Mouse (Mus musculus) G1E (cell line): Measurements from ENCODE around the gene Tcerg1l. TPM values are rescaled to one million over a fixed set of nuclear protein-coding genes. Genes with fewer than 3 reads are reported as not detected.

Experiments
- ATAC-seq: 2 replicates; pipeline ENCODE4 v1.8.0; 2016; ENCODE audit warnings: mild to moderate bottlenecking; ENCODE audit not compliant: insufficient number of reproducible peaks, poor library complexity, low FRiP score, severe bottlenecking; ENCODE audit errors: extremely low read depth
- DNase-seq: peaks from one replicate; pipeline ENCODE4 v3.0.0; 2012; ENCODE audit warnings: low spot score
- H3K27me3 ChIP-seq: 2 replicates; pipeline ENCODE4 v1.6.1; 2012; ENCODE audit warnings: mild to moderate bottlenecking, low read length, inconsistent platforms; ENCODE audit not compliant: insufficient read depth
- H3K36me3 ChIP-seq: replicated peaks from 2 replicates; pipeline ENCODE3; 2012; ENCODE audit warnings: mild to moderate bottlenecking, inconsistent platforms
- H3K4me1 ChIP-seq: 2 replicates; pipeline ENCODE4 v1.6.1; 2012; ENCODE audit warnings: low read depth, low read length, inconsistent platforms, mixed read lengths; ENCODE audit not compliant: insufficient read depth
- H3K4me3 ChIP-seq: 2 replicates; pipeline ENCODE4 v1.5.1; 2012; ENCODE audit warnings: low read depth, mild to moderate bottlenecking, inconsistent platforms, low read length, moderate library complexity, mixed read lengths
- H3K9me3 ChIP-seq: replicated peaks from 2 replicates; pipeline ENCODE4 v1.6.1; 2012; ENCODE audit warnings: inconsistent platforms
- CTCF ChIP-seq: IDR thresholded peaks from 2 replicates; pipeline ENCODE4 v1.5.1; 2012; ENCODE audit warnings: low read depth, low read length, inconsistent platforms, mixed read lengths
- GATA1 ChIP-seq: IDR thresholded peaks from 2 replicates; pipeline ENCODE4 v1.6.1; 2012; ENCODE audit warnings: borderline replicate concordance, low read length, inconsistent platforms, mixed read lengths
- GATA2 ChIP-seq: IDR thresholded peaks from 2 replicates; pipeline ENCODE4 v1.6.1; 2012; ENCODE audit warnings: low read depth, low read length, inconsistent platforms, borderline replicate concordance
- POLR2AphosphoS5 ChIP-seq: IDR thresholded peaks from 2 replicates; pipeline ENCODE4 v1.6.1; 2012; ENCODE audit warnings: low read depth, low read length, inconsistent platforms; ENCODE audit not compliant: insufficient replicate concordance
- TAL1 ChIP-seq: conservative IDR thresholded peaks from 2 replicates; pipeline ENCODE4 v1.6.1; 2012; ENCODE audit warnings: low read depth, low read length, inconsistent platforms, mixed read lengths
- polyA plus RNA-seq: library from polyadenylated mRNA; stranded (reverse); fragments of >175 nt; gene quantifications from 2 replicates; pipeline ENCODE4 v1.2.3, GENCODE M21; 2012
- total RNA-seq, 2 experiments: library from RNA; stranded (forward) in 1 of 2; stranded (reverse) in 1 of 2; fragments of 200-1000 nt in 1 of 2; fragments of >200 nt in 1 of 2; fragmentation: Nextera tagmentation in 1 of 2; gene quantifications; 2 replicates each; pipeline ENCODE4 v1.2.3; 2014 to 2017

Tcerg1l gene
- total RNA-seq (2014; fragmentation: Nextera tagmentation) (not detected in 2 replicates), total RNA-seq (2017) (0.11 TPM in 1 of 2 replicates, not detected in the other), polyA plus RNA-seq (not detected in 2 replicates)

- Histone ChIP-seq H3K9me3 (peaks cover 72% of the 10 kb centered on the region), H3K4me1 (no peaks in the 10 kb centered on the region), H3K4me3 (no peak within 1 kb of the TSS; the same call in 1 of the 2 replicates), H3K27me3 (no peaks in the 10 kb centered on the region), H3K36me3 (no peaks in the 10 kb centered on the region)
- no peak for ATAC-seq
- TF ChIP-seq GATA2 = no peak
- TF ChIP-seq TAL1 = no peak
- no peak for TF ChIP-seq GATA1
- no peak for TF ChIP-seq POLR2AphosphoS5
- no peak for TF ChIP-seq CTCF
- no peak for DNase-seq
Measured at GRCm38 (mm10) chr7:138397485-138398181, at the start of gene Tcerg1l. TSS of gene Tcerg1l (minus strand) at chr7:138397730.

- TF ChIP-seq GATA1 (no peak), CTCF (no peak), GATA2 (no peak), POLR2AphosphoS5 (no peak), TAL1 (no peak)
- no peaks in the 10 kb centered on the region for H3K4me1 ChIP-seq
- no peaks in the 10 kb centered on the region for H3K27me3 ChIP-seq
- no peaks in the 10 kb centered on the region for H3K36me3 ChIP-seq
- H3K9me3 ChIP-seq = peaks cover 51% of the 10 kb centered on the region
- no peak for ATAC-seq
- DNase-seq = no peak
- no peak overlapping the region for H3K4me3 ChIP-seq
Measured at GRCm38 (mm10) chr7:138442096-138442495, 44.6 kb upstream of the Tcerg1l start.

- DNase-seq = no peak
- Histone ChIP-seq H3K4me1 (no peaks in the 10 kb centered on the region), H3K27me3 (no peaks in the 10 kb centered on the region), H3K36me3 (no peaks in the 10 kb centered on the region), H3K4me3 (no peak overlapping the region), H3K9me3 (peaks cover 82% of the 10 kb centered on the region)
- no peak for TF ChIP-seq TAL1
- no peak for TF ChIP-seq GATA2
- TF ChIP-seq GATA1 = no peak
- TF ChIP-seq POLR2AphosphoS5 = no peak
- no peak for TF ChIP-seq CTCF
- ATAC-seq = no peak
Measured at GRCm38 (mm10) chr7:138432541-138432940, 35.0 kb upstream of the Tcerg1l start.

GRCm38 (mm10) chr7:138431456-138431855 is 33.9 kb upstream of the Tcerg1l start:
- H3K27me3 ChIP-seq = no peaks in the 10 kb centered on the region
- ATAC-seq (no peak), DNase-seq (no peak)
- H3K9me3 ChIP-seq = peaks cover 81% of the 10 kb centered on the region
- no peak overlapping the region for H3K4me3 ChIP-seq
- H3K4me1 ChIP-seq = no peaks in the 10 kb centered on the region
- TF ChIP-seq GATA1 (no peak), POLR2AphosphoS5 (no peak), CTCF (no peak), GATA2 (no peak), TAL1 (no peak)
- no peaks in the 10 kb centered on the region for H3K36me3 ChIP-seq

- Histone ChIP-seq H3K9me3 (peaks cover 83% of the 10 kb centered on the region), H3K36me3 (no peaks in the 10 kb centered on the region), H3K4me1 (no peaks in the 10 kb centered on the region), H3K27me3 (no peaks in the 10 kb centered on the region), H3K4me3 (no peak overlapping the region)
- DNase-seq = no peak
- no peak for ATAC-seq
- TF ChIP-seq GATA2 = no peak
- TF ChIP-seq TAL1 = no peak
- TF ChIP-seq GATA1 = no peak
- no peak for TF ChIP-seq POLR2AphosphoS5
- TF ChIP-seq CTCF = no peak
Measured at GRCm38 (mm10) chr7:138429916-138430315, 32.4 kb upstream of the Tcerg1l start.

- no peaks in the 10 kb centered on the region for H3K27me3 ChIP-seq
- DNase-seq (no peak), ATAC-seq (no peak)
- H3K4me1 ChIP-seq = no peaks in the 10 kb centered on the region
- H3K4me3 ChIP-seq = no peak overlapping the region
- H3K9me3 ChIP-seq = peaks cover 86% of the 10 kb centered on the region
- H3K36me3 ChIP-seq = no peaks in the 10 kb centered on the region
- TF ChIP-seq TAL1 (no peak), CTCF (no peak), POLR2AphosphoS5 (no peak), GATA1 (no peak), GATA2 (no peak)
Measured at GRCm38 (mm10) chr7:138428826-138429225, 31.3 kb upstream of the Tcerg1l start.
